Mouse (Mus musculus) liver, adult 2 months (tissue): Measurements from ENCODE around the gene Morn3. TPM values are rescaled to one million over a fixed set of nuclear protein-coding genes. Genes with fewer than 3 reads are reported as not detected.
"Not testable (repeated sequence)": the region's sequence is repeated elsewhere in the genome, so short reads cannot be mapped to it uniquely, and the experiment has no call there.

Experiments used
- DNase-seq: peaks from one replicate; pipeline ENCODE4 v3.0.0-alpha.2; 2011; ENCODE audit warnings: low read depth, low spot score; ENCODE audit errors: extremely low read depth
- H3K27ac ChIP-seq: fragments of 200-500 bp; replicated peaks from 2 replicates; pipeline ENCODE4 v1.5.1; 2012; ENCODE audit warnings: low read depth, mild to moderate bottlenecking, control low read depth, inconsistent platforms, low read length; ENCODE audit not compliant: insufficient read depth
- H3K27me3 ChIP-seq: fragments of 200-500 bp; 2 replicates; pipeline ENCODE4 v1.6.1; 2012; ENCODE audit warnings: mild to moderate bottlenecking, moderate library complexity, low read length, inconsistent platforms; ENCODE audit not compliant: control insufficient read depth, insufficient read depth
- H3K36me3 ChIP-seq: fragments of 200-500 bp; 2 replicates; pipeline ENCODE4 v1.6.1; 2012; ENCODE audit warnings: low read length, inconsistent platforms; ENCODE audit not compliant: control insufficient read depth, insufficient read depth
- H3K4me1 ChIP-seq: fragments of 200-500 bp; 2 replicates; pipeline ENCODE4 v1.6.1; 2011; ENCODE audit warnings: low read length; ENCODE audit not compliant: control insufficient read depth, insufficient read depth
- H3K4me3 ChIP-seq: fragments of 200-500 bp; 2 replicates; pipeline ENCODE4 v1.5.1; 2011; ENCODE audit warnings: low read depth, mild to moderate bottlenecking, control low read depth, low read length, moderate library complexity; ENCODE audit not compliant: insufficient read depth
- H3K79me2 ChIP-seq: fragments of 200-500 bp; 2 replicates; pipeline ENCODE4 v1.6.1; 2012; ENCODE audit warnings: inconsistent platforms, mild to moderate bottlenecking, low read length, moderate library complexity; ENCODE audit not compliant: control insufficient read depth, insufficient read depth
- H3K9ac ChIP-seq: fragments of 200-500 bp; 2 replicates; pipeline ENCODE4 v1.6.1; 2012; ENCODE audit warnings: low read depth, mild to moderate bottlenecking, control low read depth, inconsistent platforms, low read length
- CTCF ChIP-seq: fragments of 200-500 bp; IDR thresholded peaks from 2 replicates; pipeline ENCODE4 v1.5.1; 2011; ENCODE audit warnings: low read depth, low read length, control low read depth
- POLR2A ChIP-seq: fragments of 200-500 bp; IDR thresholded peaks from 2 replicates; pipeline ENCODE4 v1.6.1; 2011; ENCODE audit warnings: low read length, control low read depth; ENCODE audit not compliant: insufficient read depth; ENCODE audit errors: extremely low read depth
- WGBS: fragments of 180-500 bp; shearing (Covaris S2); methylation state at CpG from one replicate; pipeline ENCODE4 v1.1.7; 2018; 5-methylcytosine and 5-hydroxymethylcytosine counted together
- polyA plus RNA-seq: library from polyadenylated mRNA; depleted of rRNA; stranded (reverse); fragments of >200 nt; gene quantifications from 2 replicates; pipeline ENCODE4 v1.2.3, GENCODE M21; 2012
- total RNA-seq: library from RNA; depleted of rRNA; stranded (reverse); fragments of >200 nt; gene quantifications from 2 replicates; pipeline ENCODE4 v1.2.3, GENCODE M21; 2014

The Morn3 gene
- total and polyA plus RNA-seq, 2 experiments: not detected

GRCm38 (mm10) chr5:123064207-123064606, 17.4 kb upstream of the Morn3 start:
- Histone ChIP-seq H3K79me2 (no peaks in the 10 kb centered on the region), H3K27ac (no peak overlapping the region), H3K9ac (no peak overlapping the region), H3K27me3 (no peaks in the 10 kb centered on the region), H3K4me3 (no peak overlapping the region), H3K36me3 (no peaks in the 10 kb centered on the region), H3K4me1 (0 out of 2 replicates have a peak, but pooled peaks cover 4% of the 10 kb centered on the region)
- 30% methylated on average over 6 of the region's 6 CpGs for WGBS
- TF ChIP-seq CTCF: 0 out of 2 replicates have a peak, but pooled peaks have one; percentile 32
- TF ChIP-seq POLR2A: no peak
- peak; percentile 74 for DNase-seq

- WGBS: 87% methylated on average over 3 of the region's 3 CpGs
- Histone ChIP-seq H3K79me2 (no peaks in the 10 kb centered on the region), H3K4me1 (0 out of 2 replicates have a peak, but pooled peaks cover 5% of the 10 kb centered on the region), H3K9ac (no peak overlapping the region), H3K4me3 (no peak overlapping the region), H3K27me3 (no peaks in the 10 kb centered on the region), H3K27ac (no peak overlapping the region), H3K36me3 (no peaks in the 10 kb centered on the region)
- no peak for TF ChIP-seq POLR2A
- no peak for TF ChIP-seq CTCF
- DNase-seq: no peak
These were observed 16.3 kb upstream of the Morn3 start for GRCm38 (mm10) chr5:123063141-123063540.

GRCm38 (mm10) chr5:123061402-123061749, 14.6 kb upstream of the Morn3 start:
- not testable (repeated sequence) for H3K79me2 ChIP-seq, DNase-seq, H3K4me3 ChIP-seq, H3K36me3 ChIP-seq, H3K4me1 ChIP-seq, H3K9ac ChIP-seq, H3K27me3 ChIP-seq, H3K27ac ChIP-seq
- 75% methylated on average over 6 of the region's 6 CpGs for WGBS

DNA sequence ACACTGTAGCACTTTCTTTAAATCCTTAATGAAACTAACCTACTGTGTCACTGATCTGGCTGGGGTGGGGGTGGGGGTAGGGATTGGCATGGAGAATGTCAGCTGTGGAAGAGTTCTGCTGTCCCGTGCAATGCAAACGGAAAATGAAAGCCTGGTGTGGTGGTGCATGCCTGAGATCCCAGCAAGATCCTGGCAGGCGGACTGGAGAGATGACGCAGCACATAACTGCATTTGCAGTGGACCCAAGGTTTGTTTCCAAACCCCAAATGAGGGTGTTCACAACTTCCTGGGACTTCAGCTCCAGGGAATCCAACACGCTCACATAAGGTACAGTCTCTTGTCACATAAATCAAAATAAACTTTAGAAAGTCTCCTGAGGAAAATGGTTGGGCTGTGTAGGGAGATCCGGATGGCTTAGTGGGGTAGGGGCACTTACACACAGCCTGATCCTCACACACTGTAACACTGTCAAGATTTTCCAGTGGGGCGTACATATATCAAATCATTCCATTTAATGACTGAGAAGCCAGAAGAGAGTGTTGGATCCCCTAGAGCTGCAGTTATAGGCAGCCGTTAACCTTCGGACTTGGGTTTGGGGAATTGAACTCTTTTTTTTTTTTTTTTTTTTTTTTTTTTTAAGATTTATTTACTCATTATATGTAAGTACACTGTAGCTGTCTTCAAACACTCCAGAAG, 14.0 kb upstream of the Morn3 start:
- H3K4me1 ChIP-seq: 0 out of 2 replicates have a peak, but pooled peaks cover 2% of the 10 kb centered on the region
- WGBS: 68% methylated on average over 9 of the region's 9 CpGs
- no peaks in the 10 kb centered on the region for H3K27me3 ChIP-seq
- DNase-seq: peak; percentile 47
- no peaks in the 10 kb centered on the region for H3K36me3 ChIP-seq
- no peak overlapping the region for H3K4me3 ChIP-seq
- no peaks in the 10 kb centered on the region for H3K79me2 ChIP-seq
- no peak for TF ChIP-seq CTCF
- no peak for TF ChIP-seq POLR2A
- no peak overlapping the region for H3K9ac ChIP-seq
- H3K27ac ChIP-seq: no peak overlapping the region

DNA sequence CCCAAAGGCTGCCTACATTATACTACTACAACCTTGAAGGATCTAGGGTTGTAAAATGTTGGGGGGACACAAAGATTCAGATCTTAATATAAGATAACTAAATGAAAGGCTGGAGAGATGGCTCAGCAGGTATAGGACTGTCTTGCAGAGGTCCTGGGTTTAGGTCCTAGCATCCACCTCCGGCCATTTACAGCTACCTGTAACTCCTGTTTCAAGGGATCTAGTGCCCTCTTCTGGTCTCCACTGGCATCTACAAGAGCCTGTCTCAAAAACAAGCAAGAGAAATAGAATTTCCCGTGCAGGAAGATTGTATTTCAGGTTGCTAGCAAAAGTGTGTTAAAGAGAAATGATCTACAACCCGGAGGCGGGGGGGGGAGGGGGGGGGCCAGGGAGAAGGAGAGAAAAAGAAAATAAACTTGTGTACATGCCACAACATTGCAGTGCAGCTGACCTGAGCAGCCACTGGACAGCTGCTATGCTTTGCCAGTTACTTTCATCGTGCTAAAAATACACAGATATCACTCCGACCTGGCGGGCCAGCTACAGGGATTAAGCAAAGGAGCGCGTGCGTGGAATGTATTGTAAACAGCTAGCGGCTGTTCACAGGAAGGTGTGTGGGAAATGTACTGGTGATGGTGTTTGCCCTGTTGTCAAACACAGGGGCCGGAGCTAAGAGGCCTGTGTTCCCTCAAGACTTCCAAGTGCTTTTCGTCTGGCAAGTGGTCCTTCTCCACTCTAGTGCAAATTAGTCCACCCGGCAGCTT, 13.1 kb upstream of the Morn3 start:
- H3K9ac ChIP-seq: peak overlapping the region; percentile 14; the same call in 1 of the 2 replicates
- peak; percentile 79 for DNase-seq
- no peak overlapping the region for H3K4me3 ChIP-seq
- no peaks in the 10 kb centered on the region for H3K36me3 ChIP-seq
- WGBS: 18% methylated on average over 14 of the region's 14 CpGs
- no peaks in the 10 kb centered on the region for H3K27me3 ChIP-seq
- H3K79me2 ChIP-seq: no peaks in the 10 kb centered on the region
- TF ChIP-seq CTCF (peak; percentile 40), POLR2A (no peak)
- H3K27ac ChIP-seq: peak overlapping the region; percentile 3; the same call in 1 of the 2 replicates
- H3K4me1 ChIP-seq: 0 out of 2 replicates have a peak, but pooled peaks cover 2% of the 10 kb centered on the region
